Mouse (Mus musculus): Measurements from ENCODE around the gene Wdr76.
"Not testable (repeated sequence)": the region's sequence is repeated elsewhere in the genome, so short reads cannot be mapped to it uniquely, and the experiment has no call there.

Gene Wdr76

GRCm38 (mm10) chr2:121518711-121519110 is 12.2 kb downstream of the Wdr76 start:
- DNase-seq (ENCODE audit: low spot score in 2 of 2): not testable (repeated sequence)

GRCm38 (mm10) chr2:121522006-121522405 is 15.5 kb downstream of the Wdr76 start:
- no peak for DNase-seq (ENCODE audit: low spot score in 2 of 2)

GRCm38 (mm10) chr2:121522830-121523229 is 16.3 kb downstream of the Wdr76 start:
- not testable (repeated sequence) for DNase-seq (ENCODE audit: low spot score in 2 of 2)

- DNase-seq (ENCODE audit: low spot score in 2 of 2): no peak
Measured at GRCm38 (mm10) chr2:121525056-121525455, 18.5 kb downstream of the Wdr76 start.

DNA sequence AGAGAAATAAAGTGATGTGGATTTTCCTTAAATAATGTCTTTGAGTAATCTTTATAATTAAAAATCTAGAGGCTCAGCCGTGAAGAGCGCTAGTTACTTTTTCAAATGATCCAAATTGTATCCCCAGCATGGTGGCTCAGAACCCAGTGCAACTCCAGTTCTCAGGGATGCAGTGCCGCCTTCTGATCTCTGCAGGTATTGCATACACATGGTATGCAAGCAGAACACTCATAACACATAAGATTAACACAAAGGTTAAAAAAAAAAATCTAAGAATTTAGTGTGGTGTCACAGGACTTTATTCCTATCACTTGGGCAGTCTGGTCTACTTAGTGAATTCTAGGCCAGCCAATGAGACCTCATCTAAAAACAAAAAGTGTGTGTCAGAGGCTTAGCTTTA is 38.3 kb downstream of the Wdr76 start:
- DNase-seq (ENCODE audit: low spot score in 2 of 2): no peak

DNA sequence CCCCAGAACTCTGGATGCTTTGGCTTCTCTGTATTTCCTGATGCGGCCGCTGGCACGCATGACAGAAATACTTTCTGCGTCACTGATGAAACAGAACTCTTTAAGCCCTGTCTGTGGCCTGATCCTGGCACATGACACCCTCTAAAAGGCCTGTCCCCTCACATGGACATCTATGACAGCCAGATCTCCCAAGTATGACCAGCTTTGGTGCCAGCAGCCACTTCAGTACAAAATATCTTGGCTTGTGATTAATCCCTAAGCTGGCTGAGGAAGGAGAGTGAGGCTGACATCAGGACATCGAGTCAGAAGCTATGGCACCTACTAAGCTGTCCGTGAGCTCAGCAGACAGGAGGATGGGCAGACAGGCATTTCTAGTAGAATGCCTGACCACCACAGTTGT is 43.1 kb downstream of the Wdr76 start:
- no peak for DNase-seq (ENCODE audit: low spot score in 2 of 2)

- DNase-seq (ENCODE audit: low spot score in 2 of 2): no peak
Measured at GRCm38 (mm10) chr2:121551271-121551670, 44.7 kb downstream of the Wdr76 start.

DNA sequence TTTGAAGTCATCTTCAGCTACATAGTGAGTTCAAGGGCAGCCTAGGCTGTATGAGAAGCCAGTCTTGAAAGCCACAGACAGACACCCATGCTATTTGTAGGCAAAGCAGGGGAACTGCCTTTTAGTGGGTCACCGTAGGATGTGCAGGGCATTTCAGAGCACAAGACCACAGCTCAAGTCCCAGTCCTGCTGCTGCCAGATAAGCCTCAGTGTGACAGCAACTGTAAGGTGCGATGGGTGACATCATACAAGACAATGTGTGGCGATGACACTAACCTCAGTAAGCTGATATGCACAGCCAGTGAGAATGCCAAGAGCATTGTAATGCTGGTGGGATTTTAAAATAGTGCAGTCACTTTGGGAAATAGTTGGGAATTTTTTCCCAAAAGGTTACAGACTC is 56.6 kb downstream of the Wdr76 start:
- DNase-seq (ENCODE audit: low spot score in 2 of 2): no peak

DNA sequence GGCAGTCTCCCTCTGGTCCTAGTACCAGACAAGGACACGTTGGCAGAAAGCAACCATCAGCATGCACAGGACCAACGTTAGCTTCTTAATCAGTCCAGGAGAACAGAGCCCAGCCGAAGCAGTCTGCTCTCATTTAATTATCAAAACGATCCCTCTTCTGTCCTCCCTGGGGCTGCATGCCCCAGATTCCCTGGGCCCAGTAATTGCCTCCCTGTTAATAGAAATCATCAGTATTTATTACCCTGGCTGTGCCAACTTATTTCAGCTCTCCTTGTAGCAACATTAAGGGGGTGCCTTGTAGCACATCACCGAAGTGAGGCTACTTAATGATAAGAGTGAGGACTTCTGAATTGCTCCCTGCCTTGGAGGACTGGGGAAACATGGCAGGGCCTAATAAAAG is 59.4 kb downstream of the Wdr76 start:
- DNase-seq (ENCODE audit: low spot score in 2 of 2): no peak

GRCm38 (mm10) chr2:121570049-121570448 is 63.5 kb downstream of the Wdr76 start:
- no peak for DNase-seq (ENCODE audit: low spot score in 2 of 2)

DNA sequence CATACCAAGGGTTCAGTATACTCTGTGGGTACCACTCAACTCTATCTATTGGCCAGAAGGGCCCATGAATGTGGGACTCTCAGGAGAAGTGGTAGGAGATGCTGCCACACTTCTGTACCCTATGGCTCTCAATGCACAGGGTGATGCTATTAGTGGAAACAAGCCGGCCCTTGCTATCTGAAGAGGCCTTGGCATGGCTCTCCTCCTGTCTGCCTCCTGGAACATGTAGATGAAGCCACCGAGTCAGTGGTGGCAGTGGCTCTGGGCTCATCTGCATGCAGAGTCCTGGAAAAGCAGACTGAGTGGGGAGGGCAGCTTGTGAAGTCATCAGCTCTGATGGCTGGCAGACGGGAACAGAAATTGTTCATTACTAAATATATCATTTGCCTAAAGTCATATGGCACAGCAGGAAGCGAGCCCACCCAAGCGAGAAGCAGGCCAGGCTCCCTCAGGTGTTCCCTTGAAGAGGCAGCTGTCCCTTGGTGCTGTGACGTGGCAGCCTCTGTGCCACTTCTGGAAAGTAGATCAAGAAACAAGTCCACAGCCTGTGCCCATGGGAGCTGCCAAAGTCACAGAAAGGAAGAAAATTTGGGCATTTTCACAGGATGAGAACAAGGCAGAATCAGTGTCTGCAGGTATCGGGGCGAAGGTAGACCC is 64.6 kb downstream of the Wdr76 start:
- DNase-seq (ENCODE audit: low spot score in 2 of 2): no peak

DNA sequence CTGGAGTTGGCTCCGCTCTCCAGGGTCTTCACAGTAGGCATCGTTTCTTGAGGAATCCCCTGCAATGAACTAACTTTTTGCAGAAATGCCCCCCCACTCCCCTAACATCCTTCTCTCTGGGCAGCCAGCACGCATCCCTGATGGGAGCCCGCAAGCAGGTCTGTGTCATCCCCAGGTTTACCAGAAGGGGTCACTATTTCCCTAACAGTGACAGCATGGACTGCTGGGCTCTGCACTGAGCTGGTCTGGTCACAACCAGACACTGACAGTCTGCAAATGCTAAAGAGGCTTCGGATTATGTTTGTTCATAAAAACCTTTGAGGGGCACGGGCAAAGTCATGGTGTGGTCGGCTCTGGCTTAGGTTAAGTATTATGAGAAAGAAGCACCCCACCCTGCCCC is 65.3 kb downstream of the Wdr76 start:
- peak; percentile 27 to 71 for DNase-seq (ENCODE audit: low spot score in 2 of 2)

GRCm38 (mm10) chr2:121574066-121574630 is 67.6 kb downstream of the Wdr76 start:
- DNase-seq (ENCODE audit: low spot score in 2 of 2): no peak

DNA sequence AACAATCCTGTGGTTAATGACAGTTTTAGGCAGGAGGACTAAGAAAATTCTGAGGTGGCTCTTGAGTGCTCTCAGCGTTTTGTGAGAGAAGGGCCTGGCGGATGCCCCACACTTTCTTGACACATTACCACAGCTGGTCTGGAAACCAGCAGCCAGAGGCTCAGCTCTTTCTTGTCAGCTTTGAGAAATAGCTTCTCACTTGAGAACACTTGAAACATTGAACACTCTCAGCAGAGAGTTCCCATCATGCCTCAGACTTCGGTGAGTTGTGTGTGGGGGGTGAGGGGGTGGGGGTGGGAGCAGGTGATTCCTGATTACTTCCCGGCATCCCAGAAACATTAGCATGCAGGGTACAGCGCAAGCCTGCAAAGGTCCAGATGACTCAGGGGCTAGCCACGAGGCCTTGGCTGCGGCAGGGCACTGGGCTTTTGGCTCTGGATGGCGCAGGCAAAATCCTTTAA is 69.2 kb downstream of the Wdr76 start:
- DNase-seq (ENCODE audit: low spot score in 2 of 2): no peak

- DNase-seq (ENCODE audit: low spot score in 2 of 2): no peak
Measured at GRCm38 (mm10) chr2:121582809-121583376, 76.4 kb downstream of the Wdr76 start.

GRCm38 (mm10) chr2:121583468-121584116 is 77.1 kb downstream of the Wdr76 start:
- no peak for DNase-seq (ENCODE audit: low spot score in 2 of 2)

DNA sequence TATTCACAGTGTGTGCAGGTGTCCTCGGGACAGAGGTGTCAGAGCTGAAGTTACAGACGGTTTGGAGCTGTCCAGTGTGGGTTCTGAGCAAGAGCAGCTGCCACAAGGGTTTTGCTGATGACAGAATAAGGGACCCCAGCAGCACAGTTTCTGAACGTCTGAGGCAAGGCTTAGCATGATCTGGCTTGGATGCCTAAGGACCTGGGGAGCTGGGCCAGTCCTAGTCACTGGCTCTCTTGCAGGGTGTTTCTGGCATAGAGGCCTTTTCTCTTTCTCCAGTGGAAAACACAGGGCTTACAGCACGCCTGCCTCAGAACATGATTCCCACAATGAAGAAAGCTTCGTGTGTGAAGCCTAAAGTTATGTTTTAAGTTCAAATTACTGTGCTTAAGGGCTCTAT is 78.2 kb downstream of the Wdr76 start:
- no peak for DNase-seq (ENCODE audit: low spot score in 2 of 2)

DNA sequence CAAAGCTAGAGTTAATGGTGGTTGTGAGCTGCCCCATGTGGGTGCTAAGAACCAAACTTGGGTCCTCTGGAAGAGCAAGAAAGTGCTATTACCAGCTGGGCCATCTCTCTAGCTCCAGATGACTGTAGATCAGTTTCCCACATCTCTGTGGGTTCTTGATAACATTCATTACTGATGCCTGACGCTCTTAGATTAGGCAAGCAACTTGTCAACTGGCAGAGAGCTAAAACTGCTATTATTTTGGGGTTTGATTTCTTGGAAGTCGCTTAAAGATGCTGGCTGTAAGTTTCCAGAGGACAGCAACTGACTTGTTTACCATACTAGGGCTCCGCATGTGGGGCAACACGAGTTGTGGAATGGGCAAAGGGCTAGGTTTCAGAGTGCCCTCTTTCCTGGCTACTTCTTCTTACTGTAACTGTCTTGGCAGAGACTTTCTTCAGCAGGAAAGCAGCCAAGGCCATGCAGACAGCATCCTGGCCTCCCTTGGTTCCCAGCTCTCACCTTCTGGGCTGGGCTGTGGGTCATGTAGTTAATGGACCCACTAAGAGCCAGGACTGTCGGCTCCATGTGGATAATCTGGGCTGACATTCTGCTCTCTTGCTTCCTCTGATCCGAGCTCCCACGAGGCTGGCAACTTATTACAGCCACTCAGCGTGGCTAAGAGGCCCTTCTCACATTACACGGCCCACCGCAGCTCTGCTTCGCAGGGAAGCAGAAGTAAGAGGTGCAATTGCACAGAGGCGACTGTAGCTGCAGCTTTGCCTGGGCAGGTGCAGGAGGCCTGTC is 81.2 kb downstream of the Wdr76 start:
- no peak for DNase-seq (ENCODE audit: low spot score in 2 of 2)

DNA sequence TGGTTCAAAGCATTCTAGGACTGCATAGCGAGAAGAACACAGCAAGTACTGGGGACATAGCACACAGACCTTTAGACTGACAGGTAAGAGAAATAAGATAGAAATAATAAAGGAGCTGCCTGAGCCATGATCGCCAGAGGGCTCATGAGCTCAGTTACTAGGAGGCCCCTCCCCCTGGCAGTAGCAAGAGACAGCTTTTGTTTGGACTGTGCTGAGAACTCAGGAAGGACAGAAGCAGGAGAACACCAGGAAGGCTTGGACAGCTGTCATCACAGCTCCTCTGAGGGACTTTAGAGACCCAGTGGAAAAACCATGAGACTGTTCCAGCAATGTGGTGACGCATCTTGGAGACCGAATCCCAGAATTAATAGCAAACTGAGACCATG is 81.8 kb downstream of the Wdr76 start:
- no peak for DNase-seq (ENCODE audit: low spot score in 2 of 2)

DNA sequence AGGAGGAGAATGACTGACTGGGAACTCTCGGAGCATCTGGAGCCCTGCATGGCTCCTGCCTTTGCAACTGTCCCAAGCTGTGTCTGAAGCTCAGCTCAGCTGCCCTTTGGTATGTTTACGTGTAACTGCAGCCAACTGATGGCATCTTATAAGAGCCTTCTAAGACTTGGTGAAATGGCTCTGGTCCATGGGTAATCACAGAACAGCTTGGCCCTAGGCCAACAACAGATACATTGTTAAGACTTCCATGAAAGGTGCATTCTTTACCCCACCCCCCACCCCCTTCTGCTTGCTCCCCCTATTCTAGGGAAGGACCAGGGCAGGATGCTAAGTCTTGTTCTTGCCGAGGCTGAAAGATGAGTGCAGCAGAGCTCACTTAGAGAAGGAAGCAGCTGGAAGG is 87.6 kb downstream of the Wdr76 start:
- DNase-seq (ENCODE audit: low spot score in 2 of 2): no peak

Measured in spleen, postnatal 14 days (tissue).